Mouse (Mus musculus): ENCODE measurements at regions not wholly inside any gene's neighbourhood (a gene's known extent, or its start where the extent isn't known, plus 50 kb on each side); places are given as distances from the start of the nearest gene placed in this dataset.

DNA sequence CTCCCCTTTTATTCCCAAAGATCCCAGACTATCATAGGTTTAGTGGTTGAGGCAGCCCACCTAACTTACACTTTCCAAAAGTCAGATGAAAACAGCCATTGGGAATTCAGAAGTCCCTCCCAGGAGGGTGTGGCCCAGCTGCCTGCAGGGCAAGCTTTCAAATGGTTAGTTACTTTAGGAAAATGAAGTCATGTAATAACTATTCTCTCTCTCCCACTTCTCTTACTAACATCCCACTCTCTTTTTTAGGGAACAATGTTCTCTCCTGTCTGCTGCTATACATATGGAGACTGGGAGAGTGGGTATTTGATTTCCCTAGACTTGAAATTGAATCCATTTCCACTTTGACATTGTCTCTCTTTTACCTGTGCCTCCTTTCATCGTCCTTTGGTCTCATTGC is 55.0 kb downstream of the Zfp648 start:
- no peak for DNase-seq

DNA sequence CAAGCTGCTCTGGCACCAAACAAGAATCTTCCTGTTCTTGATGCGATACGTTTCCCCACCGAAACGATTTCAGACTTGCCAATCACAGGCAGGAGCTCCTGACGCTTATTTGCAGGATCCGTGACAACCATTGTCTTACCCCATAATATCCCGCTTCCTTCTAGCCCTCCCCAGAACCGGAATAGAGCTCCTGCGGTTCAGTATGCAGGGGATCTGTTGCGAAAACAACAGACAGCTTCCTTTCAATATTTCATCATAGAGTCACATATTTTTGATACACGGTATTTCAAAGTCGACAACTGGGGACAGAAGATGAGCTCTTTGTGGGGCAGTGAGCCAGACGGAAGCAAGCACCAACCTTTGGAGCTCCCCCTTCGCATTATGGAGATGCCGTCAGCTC is 55.8 kb downstream of the Zfp648 start:
- DNase-seq = no peak

DNA sequence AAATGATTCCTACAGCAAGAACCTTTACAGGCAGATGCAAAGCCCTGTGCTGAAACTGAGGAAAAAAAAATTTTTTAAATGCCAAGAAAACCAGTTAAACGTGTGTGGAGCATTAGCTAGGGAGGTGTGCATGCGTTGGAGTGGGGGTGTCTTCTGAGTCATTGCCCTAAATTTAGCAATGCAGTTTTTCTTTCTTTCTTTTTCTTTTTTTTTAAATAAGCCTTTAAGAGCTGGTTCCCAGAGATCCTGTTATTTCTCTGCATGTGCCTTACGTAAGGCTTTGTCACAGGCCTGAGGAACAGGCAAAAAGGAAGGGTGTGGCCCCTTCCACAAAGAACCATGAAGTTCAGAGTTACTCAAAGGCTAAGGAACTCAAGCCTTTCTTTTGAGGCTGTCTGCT is 57.5 kb downstream of the Zfp648 start:
- no peak for DNase-seq

DNA sequence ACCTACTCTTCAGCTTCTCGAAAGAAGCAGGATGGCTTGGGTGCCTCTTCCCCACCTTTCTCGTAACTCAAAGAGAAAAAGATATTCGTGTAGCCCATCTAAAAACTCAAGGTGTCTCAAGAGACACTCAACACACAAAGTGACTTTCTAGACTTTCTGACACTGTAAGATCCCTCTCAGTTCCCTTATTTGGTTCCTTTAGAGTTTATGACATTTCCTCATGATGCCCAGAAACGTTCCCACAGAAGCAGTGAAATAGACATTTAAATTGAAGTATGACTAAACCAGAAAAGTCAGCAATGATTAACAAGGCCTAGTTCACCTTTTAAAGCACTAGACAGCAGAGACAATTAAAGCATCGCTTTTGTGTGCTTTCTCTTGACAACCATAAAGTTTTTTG is 59.4 kb downstream of the Zfp648 start:
- DNase-seq = no peak

DNA sequence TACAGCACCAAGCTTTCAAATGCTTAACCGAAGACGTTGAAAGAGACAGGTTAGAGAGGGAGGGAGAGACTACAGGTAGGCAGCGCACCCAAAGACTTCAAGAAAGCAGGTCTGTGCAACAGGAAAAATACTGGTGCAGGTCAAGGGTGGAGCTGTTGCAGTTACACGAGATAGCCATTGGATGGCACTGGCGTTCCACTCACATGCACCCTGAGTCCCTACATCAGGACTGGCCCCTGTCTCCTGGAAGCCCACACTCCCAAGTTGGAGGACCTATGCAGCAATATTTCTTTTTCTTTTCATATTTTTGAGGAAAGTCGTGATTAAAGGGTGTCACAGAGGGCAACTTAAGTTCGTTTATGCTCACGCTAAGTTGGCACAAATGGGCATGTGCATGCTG is 80.5 kb downstream of the Zfp648 start:
- peak in 1 of 2 experiments; percentile 27 for DNase-seq

DNA sequence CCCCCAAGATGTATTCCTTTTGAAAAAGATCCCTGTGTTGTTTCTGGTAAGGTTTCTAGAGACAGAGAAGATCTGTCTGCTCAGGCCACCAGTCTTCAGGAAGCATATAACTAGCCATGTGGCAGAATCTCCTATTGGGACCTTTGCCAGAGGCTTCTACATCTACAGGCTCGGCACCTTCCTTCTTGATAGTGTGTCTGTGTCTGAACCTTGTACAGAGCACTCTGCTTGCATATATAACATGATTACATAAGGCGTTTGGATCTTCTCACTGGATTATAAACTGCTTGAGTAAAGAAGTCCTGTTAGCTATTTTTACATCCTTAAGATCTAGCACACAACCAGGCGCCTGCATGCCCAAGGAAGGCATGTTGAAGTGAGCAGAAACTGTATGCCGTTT is 85.1 kb downstream of the Zfp648 start:
- no peak for DNase-seq

DNA sequence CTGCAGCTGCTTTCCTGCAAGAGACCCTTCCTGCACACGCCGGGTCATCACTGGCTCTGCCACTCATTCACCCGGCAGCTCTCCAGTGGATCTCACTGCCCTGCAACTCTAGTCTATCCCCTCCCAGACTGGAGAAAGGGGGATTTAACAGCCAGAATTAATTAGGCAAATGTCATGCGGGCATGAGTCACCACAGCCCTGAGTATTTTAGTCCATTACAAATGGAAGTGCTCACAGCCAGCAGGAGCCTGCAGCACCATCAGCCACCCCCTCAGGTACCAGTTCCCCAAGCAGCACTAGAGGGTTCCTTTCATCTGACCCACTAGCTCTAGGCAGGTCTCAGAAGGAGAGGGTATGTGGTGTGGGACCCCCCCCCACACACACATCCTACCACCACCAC is 91.7 kb downstream of the Zfp648 start:
- no peak for DNase-seq

DNA sequence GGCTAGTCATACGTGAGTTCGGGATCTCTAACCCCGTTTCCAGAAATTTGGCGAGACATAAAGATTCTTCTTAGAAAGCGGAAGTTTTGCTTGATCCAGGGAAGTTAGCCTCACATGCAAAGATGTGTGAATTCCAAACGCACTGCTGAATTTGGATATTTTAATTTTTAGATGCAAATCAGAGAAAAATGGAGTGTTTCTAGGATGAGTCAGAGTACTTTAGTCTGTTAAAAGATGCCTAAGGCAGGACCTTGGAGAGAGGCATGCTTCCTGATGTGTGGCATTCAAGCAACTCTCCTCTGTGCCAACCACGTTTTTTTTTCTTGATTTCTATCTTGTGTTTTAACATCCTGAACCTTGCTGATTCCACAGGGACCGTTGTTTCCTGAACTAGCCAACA is 95.1 kb downstream of the Zfp648 start:
- no peak for DNase-seq

DNA sequence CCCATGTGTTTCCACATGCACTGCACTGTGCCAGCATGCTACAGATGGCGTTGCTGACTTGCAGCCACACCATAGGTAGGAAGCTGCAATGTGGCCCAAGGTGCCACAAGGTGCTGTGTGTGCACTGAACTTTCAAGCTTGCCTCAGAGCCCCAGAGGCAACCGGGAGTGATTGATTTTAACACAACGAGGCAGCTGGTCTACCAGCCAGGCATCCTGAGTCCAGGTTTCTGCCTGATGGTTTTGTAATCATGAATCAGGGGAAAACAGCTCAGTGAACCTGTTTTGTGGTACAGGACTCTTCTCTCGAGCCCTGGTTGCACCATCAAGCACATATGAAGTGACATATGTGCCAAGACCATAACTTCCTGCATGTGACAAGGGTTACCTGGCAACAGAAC is 98.9 kb downstream of the Zfp648 start:
- DNase-seq = no peak

DNA sequence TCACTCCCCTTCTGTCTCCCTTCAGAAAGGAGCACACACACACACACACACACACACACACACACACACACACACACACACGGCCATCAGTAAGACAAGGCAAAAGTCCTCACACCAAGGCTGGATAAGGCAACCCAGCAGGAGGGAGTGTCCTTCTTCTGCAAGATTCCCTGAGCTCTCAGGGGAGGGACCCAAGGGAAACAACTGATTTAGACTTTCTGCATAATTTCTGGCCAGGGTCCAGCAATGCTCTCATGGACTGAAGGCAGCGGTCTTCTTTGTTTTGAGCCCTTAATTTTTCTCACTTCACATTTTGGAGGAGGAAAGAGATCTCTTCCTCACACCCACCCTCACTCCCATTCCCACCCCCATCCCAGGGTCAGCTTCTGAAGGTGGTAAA is 108.7 kb downstream of the Zfp648 start:
- DNase-seq = peak in 1 of 2 experiments; percentile 25

Measured in kidney, postnatal 25 days (tissue).